Mouse (Mus musculus) large intestine, adult 2 months (tissue): Measurements from ENCODE around the gene Bdkrb2. TPM values are rescaled to one million over a fixed set of nuclear protein-coding genes. Genes with fewer than 3 reads are reported as not detected.

Experiments used
- DNase-seq: peaks from one replicate; pipeline ENCODE4 v3.0.0-alpha.2; 2012; ENCODE audit warnings: low read depth, low spot score
- whole genome bisulfite sequencing: fragments of 180-500 bp; shearing (Covaris S2); methylation state at CpG from one replicate; pipeline ENCODE4 v1.1.7; 2018; 5-methylcytosine and 5-hydroxymethylcytosine counted together
- polyA plus RNA-seq: library from polyadenylated mRNA; depleted of rRNA; stranded (reverse); fragments of >200 nt; gene quantifications from 2 replicates; pipeline ENCODE4 v1.2.3, GENCODE M21; 2012

The Bdkrb2 gene
- polyA plus RNA-seq, 1 experiment: 6.0 TPM

DNA sequence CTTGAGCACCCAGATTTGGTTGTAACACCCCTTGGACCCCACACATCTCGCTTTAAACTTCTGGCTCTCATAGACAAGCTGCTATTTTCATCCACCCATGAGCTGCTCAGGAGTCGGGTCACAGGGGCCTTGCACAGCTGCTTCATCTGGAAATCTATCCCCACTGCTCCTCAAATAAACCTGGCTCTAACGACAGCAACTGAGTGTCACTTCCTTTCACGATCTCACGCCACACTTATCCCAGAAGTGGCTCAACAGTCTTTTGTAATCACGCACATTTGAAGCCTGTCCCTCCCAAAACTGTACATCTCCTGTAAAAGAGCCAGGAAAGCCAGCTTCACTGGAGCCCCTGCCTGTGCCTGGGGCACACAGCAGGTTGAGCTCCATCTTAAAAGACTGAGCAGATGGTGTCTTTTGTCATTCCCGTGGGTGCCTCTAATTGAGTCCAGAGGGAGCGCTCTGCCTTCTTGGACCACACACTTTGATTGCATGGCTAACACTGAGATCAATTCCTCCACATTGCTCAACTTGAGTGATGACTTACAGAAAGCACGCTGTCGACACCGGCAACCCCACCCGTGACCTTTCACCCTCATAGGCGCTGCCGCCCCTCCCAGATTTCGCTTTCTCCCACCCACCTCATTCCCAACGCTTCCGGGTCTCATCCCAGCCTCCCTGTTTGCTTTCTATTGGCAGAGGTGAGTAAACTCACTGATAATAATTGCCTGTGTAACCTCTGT, 17.2 kb upstream of the Bdkrb2 start:
- no peak for DNase-seq
- WGBS: 23% methylated on average over 17 of the region's 17 CpGs

- 50% methylated on average over 6 of the region's 6 CpGs for WGBS
- DNase-seq: no peak
Measured at GRCm38 (mm10) chr12:105546538-105546937, 16.5 kb upstream of the Bdkrb2 start.

- WGBS: 33% methylated on average over 2 of the region's 2 CpGs
Measured at GRCm38 (mm10) chr12:105547151-105547550, 15.9 kb upstream of the Bdkrb2 start.

GRCm38 (mm10) chr12:105548001-105548400, 15.0 kb upstream of the Bdkrb2 start:
- WGBS: 66% methylated on average over 2 of the region's 2 CpGs
- DNase-seq: no peak

More at GRCm38 (mm10) chr12:105547151-105547550, 15.9 kb upstream of the Bdkrb2 start:
- no peak for DNase-seq

- DNase-seq: no peak
- 82% methylated on average over 6 of the region's 6 CpGs for WGBS
Measured at GRCm38 (mm10) chr12:105548881-105549280, 14.1 kb upstream of the Bdkrb2 start.

- WGBS: 53% methylated on average over 4 of the region's 4 CpGs
- DNase-seq: no peak
Measured at GRCm38 (mm10) chr12:105549835-105550802, 12.9 kb upstream of the Bdkrb2 start.

DNA sequence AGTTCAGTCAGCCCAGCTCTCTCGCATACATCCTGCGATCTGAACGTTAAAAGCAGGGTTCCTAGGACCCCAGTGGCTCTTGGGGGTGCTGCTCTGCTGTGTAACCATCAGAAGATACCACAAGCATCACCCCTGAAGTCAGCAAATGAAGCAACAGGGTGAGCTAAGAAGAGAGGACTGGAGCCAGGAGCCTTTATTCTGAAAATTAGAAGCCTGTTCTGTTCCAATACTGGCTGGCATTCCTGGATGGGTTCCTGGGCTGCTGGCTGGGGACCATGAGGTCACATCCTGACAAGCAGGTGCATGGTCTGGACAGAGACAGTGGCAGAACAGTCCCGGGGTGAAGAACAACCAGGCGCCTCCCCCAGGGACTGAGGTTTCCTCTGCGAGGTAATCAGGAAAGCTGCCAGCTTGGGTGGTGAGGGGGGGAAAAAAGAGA, 11.5 kb upstream of the Bdkrb2 start:
- WGBS: 55% methylated on average over 6 of the region's 6 CpGs

GRCm38 (mm10) chr12:105554151-105554772, 8.8 kb upstream of the Bdkrb2 start:
- 56% methylated on average over 8 of the region's 8 CpGs for WGBS
- no peak for DNase-seq

More for the DNA sequence above, 11.5 kb upstream of the Bdkrb2 start:
- DNase-seq: no peak

DNA sequence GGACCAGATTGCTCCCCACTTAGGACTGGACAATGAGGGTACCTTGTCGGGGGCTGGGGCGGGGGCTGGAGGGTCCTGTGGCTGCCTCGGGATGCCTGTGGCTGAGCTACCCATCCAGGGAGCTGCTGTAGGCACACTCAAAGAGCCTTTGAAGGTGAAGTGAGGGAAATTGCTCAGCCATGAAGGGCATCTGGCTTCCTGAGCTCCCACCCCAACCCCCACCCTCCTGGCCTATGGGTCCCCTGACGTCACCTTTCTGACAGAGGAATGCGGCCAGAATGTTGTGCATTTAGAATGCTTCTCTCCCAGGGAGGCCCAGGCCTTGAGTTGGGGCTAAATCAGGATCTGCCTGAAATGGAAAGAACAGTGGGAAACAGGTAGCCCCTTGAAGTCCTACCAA, 7.9 kb upstream of the Bdkrb2 start:
- no peak for DNase-seq
- WGBS: 57% methylated on average over 5 of the region's 5 CpGs

DNA sequence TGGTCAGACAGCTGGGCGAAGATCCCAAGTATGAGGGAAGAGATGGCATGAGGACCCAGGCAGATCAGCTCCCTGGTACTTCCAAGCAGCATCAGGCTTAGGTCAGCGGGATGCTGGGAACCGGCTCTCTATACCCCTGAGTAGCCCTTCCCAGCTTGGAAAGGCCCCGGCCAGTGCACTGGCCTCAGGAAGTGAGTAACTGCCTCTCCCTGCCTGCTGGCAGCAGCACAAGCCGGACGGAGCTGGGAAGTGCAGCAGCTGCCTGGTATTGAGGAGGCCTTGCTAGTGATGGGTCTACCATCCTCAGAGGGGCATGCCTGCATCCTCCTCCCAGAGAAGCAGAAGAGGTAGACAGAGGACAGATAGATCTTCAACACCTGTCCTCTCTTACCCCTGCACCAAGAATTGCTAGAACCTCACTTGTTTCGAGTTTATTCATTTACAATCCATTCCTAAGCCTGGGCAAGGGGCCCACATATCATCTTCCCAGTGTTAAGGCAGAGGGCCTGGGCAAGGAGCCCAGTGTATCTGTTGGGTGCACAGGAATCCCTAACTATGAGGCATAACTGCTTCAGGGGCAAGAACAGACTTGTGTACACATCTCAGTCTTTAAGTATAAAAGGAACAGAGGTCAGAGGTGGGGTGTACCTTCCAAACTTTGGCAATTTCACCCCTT, 5.6 kb upstream of the Bdkrb2 start:
- DNase-seq: no peak
- WGBS: 59% methylated on average over 7 of the region's 7 CpGs

- DNase-seq: no peak
- 43% methylated on average over 8 of the region's 8 CpGs for WGBS
Measured at GRCm38 (mm10) chr12:105561007-105561534, 2.0 kb upstream of the Bdkrb2 start.

DNA sequence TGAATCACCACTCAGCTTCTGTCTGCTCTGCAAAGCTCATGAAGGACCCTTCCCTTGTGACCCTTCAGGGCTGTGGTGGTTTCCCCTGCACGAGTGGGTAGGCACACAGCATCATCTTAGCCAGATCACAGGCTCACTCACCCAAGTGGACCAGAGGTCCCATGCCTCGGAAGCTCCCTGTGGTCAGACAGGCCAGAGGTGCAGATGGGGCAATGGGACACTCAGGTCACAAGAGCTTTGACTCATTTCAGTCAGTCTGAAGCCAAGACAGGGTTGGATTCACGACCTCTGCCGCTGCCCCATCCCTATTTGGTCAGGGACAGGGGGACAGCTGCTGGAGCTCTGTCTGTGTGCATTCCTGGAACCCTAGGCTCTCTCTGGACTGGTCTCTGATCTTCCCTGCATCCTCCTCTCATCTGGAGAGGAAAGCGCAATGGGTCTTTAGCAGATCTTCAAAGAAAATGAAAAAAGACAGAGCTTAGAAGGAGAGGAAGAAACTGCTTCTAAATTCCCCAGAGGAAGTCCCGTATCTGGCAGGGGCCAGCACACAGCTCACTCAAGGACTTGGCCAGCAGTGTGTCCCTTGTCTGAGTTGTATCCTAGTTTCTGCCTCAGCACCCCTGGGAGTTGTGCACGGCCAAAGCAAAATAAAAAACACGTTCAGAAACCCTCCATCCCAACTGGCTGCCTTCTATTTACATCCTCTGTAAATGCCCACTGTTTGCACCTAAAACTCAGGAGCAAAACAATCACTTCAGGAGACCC, 788 bp upstream of the Bdkrb2 start:
- DNase-seq: no peak
- 33% methylated on average over 8 of the region's 8 CpGs for WGBS

- 11% methylated on average over 25 of the region's 25 CpGs for WGBS
- no peak for DNase-seq
Measured at GRCm38 (mm10) chr12:105563726-105564275, 775 bp downstream of the Bdkrb2 start.

DNA sequence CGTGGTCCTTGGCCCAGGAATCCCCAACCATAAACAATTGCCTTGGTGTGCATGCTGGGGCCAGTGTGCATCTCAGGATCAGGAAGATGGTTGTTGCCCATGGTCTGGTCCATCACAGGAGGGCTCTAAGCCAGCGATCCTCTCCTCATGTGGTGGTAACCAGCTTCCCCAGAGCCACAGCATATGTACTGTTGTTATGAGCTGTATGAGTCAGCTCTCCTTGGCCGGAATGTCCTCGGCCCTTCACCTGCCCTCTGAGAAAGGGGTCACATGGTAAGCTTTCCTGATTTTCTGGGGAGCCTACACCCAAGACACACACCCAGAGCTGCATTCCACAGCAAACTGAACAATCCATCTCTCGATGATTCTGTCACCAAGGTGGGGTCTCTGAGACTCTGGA, 2.2 kb downstream of the Bdkrb2 start:
- no peak for DNase-seq
- whole genome bisulfite sequencing: 40% methylated on average over 5 of the region's 5 CpGs

DNA sequence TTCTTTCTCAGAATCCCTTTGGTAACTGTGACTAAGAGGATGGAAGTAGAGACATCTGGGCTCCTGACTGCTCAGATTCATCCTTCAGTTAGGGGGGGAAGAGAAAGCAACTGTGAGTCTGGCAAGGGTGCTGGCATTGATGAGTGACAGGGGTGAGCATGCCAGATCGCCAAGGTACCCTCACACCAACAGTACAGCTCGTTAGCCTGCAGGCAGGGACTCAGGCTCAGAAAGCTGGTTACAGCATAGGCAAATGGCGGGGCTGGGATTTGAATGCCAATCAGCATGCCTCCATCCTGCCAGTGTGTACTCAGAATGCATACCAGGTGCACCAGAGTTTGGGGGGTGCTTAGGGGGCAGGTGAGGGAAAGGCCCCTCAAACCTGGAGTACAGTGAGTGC, 8.8 kb downstream of the Bdkrb2 start:
- 74% methylated on average over 3 of the region's 3 CpGs for WGBS
- no peak for DNase-seq

- DNase-seq: no peak
- WGBS: 70% methylated on average over 2 of the region's 2 CpGs
Measured at GRCm38 (mm10) chr12:105572622-105573021, 9.6 kb downstream of the Bdkrb2 start.

GRCm38 (mm10) chr12:105574356-105574755, 11.3 kb downstream of the Bdkrb2 start:
- no peak for DNase-seq
- WGBS: 80% methylated on average over 4 of the region's 4 CpGs

DNA sequence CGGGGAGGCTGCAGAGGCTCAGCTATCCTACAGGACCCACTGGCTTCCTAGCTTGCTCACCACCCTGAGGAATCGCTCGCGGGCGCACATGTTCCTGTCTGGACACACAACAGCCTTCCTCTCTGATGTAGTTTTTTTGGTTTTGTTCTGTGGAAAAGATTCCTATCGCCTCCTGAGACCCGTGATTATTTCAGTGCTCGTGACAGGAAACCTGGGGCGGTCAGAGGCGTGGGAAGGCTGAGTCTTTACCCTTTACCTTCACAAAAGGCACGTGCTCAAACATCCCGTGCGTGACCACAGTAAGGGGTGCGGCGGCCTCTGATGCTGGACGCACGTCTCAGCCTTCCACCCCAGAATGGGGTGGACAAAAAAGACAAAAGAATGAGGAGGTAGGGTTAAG, 17.5 kb downstream of the Bdkrb2 start:
- no peak for DNase-seq
- 68% methylated on average over 17 of the region's 17 CpGs for WGBS
